Mouse (Mus musculus) ovary, adult 10 weeks (tissue): ENCODE results near the gene Tnfrsf13b. TPM values are rescaled to one million over a fixed set of nuclear protein-coding genes. Genes with fewer than 3 reads are reported as not detected.

ENCODE experiments used
- polyA plus RNA-seq: library from polyadenylated mRNA; stranded (reverse); fragments of 350-450 nt; fragmentation: Illumina TruSeq; extraction: RNeasy Lipid Tissue Mini Kit (QIAGEN cat#74804); gene quantifications from one replicate; pipeline ENCODE4 v1.2.3, GENCODE M21; 2014

The Tnfrsf13b gene
- polyA plus RNA-seq: 2.0 TPM

DNA sequence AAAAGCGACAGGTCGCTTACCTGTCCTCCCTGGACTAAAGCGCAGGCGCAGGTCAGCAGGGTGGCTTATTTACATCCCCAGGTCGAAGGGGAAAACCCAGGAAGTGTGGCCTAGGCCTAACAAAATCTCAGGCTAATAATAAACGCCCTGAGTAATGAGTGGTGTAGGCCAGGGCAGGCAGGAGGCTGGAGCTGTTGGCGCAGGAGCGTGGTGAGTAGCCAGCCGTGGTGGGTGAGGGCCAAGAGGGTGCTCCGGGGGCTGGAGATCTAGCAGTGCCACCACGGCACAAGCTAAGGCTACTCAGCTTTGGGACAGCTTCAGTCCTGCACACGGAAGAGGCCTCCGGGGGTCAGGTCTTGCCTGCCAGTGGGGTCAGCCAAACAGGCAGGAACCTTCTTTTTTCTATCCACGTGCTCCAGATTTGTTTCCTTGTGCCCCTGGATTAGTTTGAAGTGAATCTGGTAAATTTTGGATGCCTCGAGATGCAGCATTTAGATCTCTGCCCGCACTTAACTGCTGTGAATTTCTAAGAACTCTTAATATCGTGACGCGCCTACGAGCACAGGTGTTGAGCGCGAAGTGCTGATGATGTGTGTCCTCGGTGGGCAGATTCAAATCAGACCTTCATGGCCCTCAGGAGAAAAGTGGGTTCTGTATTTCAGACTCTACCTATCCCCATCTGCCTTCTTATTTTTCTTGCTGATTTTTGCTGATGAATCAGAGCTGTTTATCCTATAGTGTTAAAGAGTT lies at the start of gene Tnfrsf13b:
Gene Tnfrsf13b (plus strand): TSS at position 150 of the 750 bp plus-strand sequence.

DNA sequence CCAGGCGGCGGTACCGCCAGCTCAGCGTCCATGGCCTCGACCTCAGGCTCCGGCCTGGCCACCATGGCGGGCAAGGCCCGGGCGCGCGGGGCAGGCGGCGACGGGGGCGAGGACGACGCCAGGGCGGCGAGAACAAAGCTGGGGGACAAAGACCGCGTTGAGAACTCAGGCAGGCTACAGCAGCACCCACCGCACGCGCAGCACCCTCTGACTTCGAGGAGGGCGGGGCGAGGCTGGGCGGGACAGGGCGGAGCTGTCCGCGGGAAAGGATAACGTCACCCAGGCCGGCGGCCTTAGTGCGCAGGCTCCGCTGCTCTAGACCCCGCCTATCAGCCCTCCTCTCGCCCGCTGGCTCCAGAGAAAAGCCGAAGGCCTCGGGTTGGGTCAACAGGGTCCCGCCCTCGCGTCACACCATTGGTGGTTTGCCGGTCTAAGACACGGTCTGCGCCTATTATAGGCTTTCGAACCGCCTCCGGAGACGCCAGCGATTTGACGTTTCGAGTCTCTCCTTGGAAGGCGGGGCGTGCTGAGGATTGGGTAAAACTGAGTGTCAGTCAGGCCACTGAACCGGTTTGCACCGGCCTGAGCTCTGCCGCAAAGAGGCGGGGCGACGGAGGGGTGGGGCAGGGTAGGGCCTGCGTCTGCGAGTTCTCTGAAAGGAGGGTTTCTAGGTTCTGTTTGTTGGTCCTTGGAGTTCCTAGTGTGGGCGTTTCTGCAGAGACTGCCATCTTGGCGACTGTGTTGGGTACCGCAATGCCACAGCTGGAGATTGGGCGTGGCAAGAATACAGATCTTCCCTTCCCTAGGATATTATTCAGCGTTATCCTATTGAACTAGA lies 48.5 kb downstream of the Tnfrsf13b start, which contains the start of gene Usp22:
Gene Usp22 (minus strand): TSS at position 235 of the 838 bp plus-strand sequence.

Other genes starting within 250 kb of the Tnfrsf13b start
- 12.6 TPM for gene Tmem11, start 247.5 kb upstream of the Tnfrsf13b start, polyA plus RNA-seq
- 2.5 TPM for gene Natd1, start 212.0 kb upstream of the Tnfrsf13b start, polyA plus RNA-seq
- 4.8 TPM for gene Map2k3, start 194.7 kb upstream of the Tnfrsf13b start, polyA plus RNA-seq
- not detected for gene Kcnj12, start 104.2 kb upstream of the Tnfrsf13b start, polyA plus RNA-seq
- gene Usp22, start 48.3 kb downstream of the Tnfrsf13b start, polyA plus RNA-seq: 45.9 TPM
- 0.26 TPM for gene Aldh3a1, start 80.8 kb downstream of the Tnfrsf13b start, polyA plus RNA-seq
- 76.1 TPM for gene Aldh3a2, start 140.7 kb downstream of the Tnfrsf13b start, polyA plus RNA-seq
- gene Slc47a2, start 216.1 kb downstream of the Tnfrsf13b start, polyA plus RNA-seq: 0.17 TPM